Mouse (Mus musculus) telencephalon, adult 2 months (tissue): ENCODE measurements at regions not wholly inside any gene's neighbourhood (a gene's known extent, or its start where the extent isn't known, plus 50 kb on each side); places are given as distances from the start of the nearest gene placed in this dataset.

Source experiments
- DNase-seq: peaks from one replicate; pipeline ENCODE4 v3.0.0-alpha.2; 2011; ENCODE audit warnings: low read depth, low spot score

GRCm38 (mm10) chr12:65944251-65944650 is 339.9 kb downstream of the Rpl10l start:
- DNase-seq = peak; percentile 56

- DNase-seq = no peak
Observed at GRCm38 (mm10) chr12:65942166-65942565, 342.0 kb downstream of the Rpl10l start.

DNA sequence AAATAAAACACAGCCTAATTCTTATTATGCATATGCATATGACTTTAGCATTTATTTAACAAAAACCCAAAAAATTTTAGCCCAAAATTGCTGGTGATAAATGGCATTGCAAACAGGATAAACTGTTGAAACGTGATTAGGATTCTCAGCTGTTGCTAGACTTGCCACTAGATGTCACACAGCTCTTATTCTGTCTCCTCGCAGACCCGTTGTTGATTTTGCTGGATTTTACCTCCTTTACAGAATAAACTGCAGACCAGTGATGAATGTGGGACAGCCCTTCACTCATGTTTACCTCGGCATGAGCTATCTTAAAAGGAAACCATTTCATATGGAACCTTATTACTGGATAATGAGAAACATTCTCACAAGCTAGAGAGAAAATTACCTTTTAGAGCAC is 352.4 kb downstream of the Rpl10l start:
- DNase-seq = no peak

GRCm38 (mm10) chr12:65929718-65930377 is 354.4 kb downstream of the Rpl10l start:
- no peak for DNase-seq
